Mouse (Mus musculus) megakaryocyte, embryonic 14.5 days (primary cell): ENCODE data around the gene Polr2f.

Source experiments
- FLI1 ChIP-seq: IDR thresholded peaks from 2 replicates; pipeline ENCODE4 v1.6.1; 2012; ENCODE audit warnings: low read length, inconsistent platforms, mixed read lengths
- GATA1 ChIP-seq: IDR thresholded peaks from 3 replicates; pipeline ENCODE4 v1.6.1; 2012; ENCODE audit warnings: mixed read lengths, low read length, inconsistent platforms, borderline replicate concordance

- TF ChIP-seq GATA1 (no peak), FLI1 (no peak)
Observed at GRCm38 (mm10) chr15:79139640-79140039, 1.2 kb upstream of the Polr2f start.
